Mouse (Mus musculus) E14TG2a.4 (cell line): ENCODE data around the gene Hspb8.

Experiments used
- CTCF ChIP-seq: conservative IDR thresholded peaks from 2 replicates; pipeline ENCODE4 v1.5.1; 2014; ENCODE audit warnings: low read length
- NANOG ChIP-seq: IDR thresholded peaks from 2 replicates; pipeline ENCODE4 v1.6.1; 2014; ENCODE audit warnings: borderline replicate concordance, low read length, mixed read lengths

GRCm38 (mm10) chr5:116457791-116458190 lies 35.1 kb upstream of the Hspb8 start:
- TF ChIP-seq CTCF (no peak), NANOG (no peak)
